Mouse (Mus musculus) megakaryocyte, embryonic 14.5 days (primary cell): Measurements from ENCODE around the gene Usp37.

Source experiments
- FLI1 ChIP-seq: IDR thresholded peaks from 2 replicates; pipeline ENCODE4 v1.6.1; 2012; ENCODE audit warnings: low read length, inconsistent platforms, mixed read lengths
- GATA1 ChIP-seq: IDR thresholded peaks from 3 replicates; pipeline ENCODE4 v1.6.1; 2012; ENCODE audit warnings: mixed read lengths, low read length, inconsistent platforms, borderline replicate concordance

GRCm38 (mm10) chr1:74393010-74393409, 151.1 kb downstream of the Usp37 start:
- TF ChIP-seq GATA1 (no peak), FLI1 (no peak)
